Comparison of ENCODE assay signal across 8 mouse cellular contexts in genomic region chr6:32493557-32493956, GRCm38 (mm10).
A peak's percentile ranks its signal among the peaks of the same experiment; 100 is the strongest.
DNase-seq lines count a peak whose midpoint lies in the region; ATAC-seq and TF ChIP-seq lines count a peak whose summit lies in the region.

No protein-coding gene starts in this region.

- peaks cover 27% of the 10 kb centered on the region for H3K4me1 ChIP-seq in heart, postnatal 0 days (ENCODE audit: control insufficient read depth, insufficient read depth)
- peaks cover 29% of the 10 kb centered on the region for H3K4me1 ChIP-seq in limb, embryonic 14.5 days (ENCODE audit: control insufficient read depth, insufficient read depth, low read length)
- no peaks in the 10 kb centered on the region for H3K4me1 ChIP-seq in stomach, embryonic 16.5 days (ENCODE audit: control insufficient read depth, insufficient read depth, low read length)

- no peaks in the 10 kb centered on the region for H3K27me3 ChIP-seq in heart, postnatal 0 days (ENCODE audit: control insufficient read depth, insufficient read depth, low read length)
- H3K27me3 ChIP-seq in limb, embryonic 14.5 days (ENCODE audit: control insufficient read depth, insufficient read depth, low read length), result no peaks in the 10 kb centered on the region
- no peaks in the 10 kb centered on the region for H3K27me3 ChIP-seq in stomach, embryonic 16.5 days (ENCODE audit: control insufficient read depth, insufficient read depth, low read length)

- peak overlapping the region; percentile 17; the same call in 1 of the 2 replicates for H3K4me3 ChIP-seq in heart, postnatal 0 days (ENCODE audit: low read depth, low read length)
- no peak overlapping the region for H3K4me3 ChIP-seq in limb, embryonic 14.5 days (replicated peaks; ENCODE audit: low read length)
- no peak overlapping the region for H3K4me3 ChIP-seq in stomach, embryonic 16.5 days (replicated peaks; ENCODE audit: low read length)

- TF ChIP-seq POLR2A in limb, embryonic 14.5 days (IDR thresholded peaks at IDR 0.05; ENCODE audit: borderline replicate concordance, extremely low read depth, insufficient read depth, insufficient read length), result no peak

- TF ChIP-seq EP300 in heart, postnatal 0 days (IDR thresholded peaks at IDR 0.05; ENCODE audit: low read depth), result no peak

- TF ChIP-seq CTCF in heart, postnatal 0 days (IDR thresholded peaks at IDR 0.05; ENCODE audit: low read depth), result no peak

- peak overlapping the region; percentile 86 for H3K27ac ChIP-seq in heart, postnatal 0 days (ENCODE audit: low read depth)
- H3K27ac ChIP-seq in limb, embryonic 14.5 days (replicated peaks; ENCODE audit: low read depth, low read length), result no peak overlapping the region
- no peak overlapping the region for H3K27ac ChIP-seq in stomach, embryonic 16.5 days (ENCODE audit: low read length)

- peak; percentile 12 for DNase-seq in kidney, adult 11 months
- DNase-seq in kidney, adult 18-20 months, result no peak
- DNase-seq in heart, postnatal 0 days (ENCODE audit: low spot score), result peak; percentile 85
- no peak for DNase-seq in limb, embryonic 14.5 days (ENCODE audit: low spot score)
- DNase-seq in layer of hippocampus, adult 8-10 months (ENCODE audit: low spot score in 2 of 2), result no peak
- DNase-seq in urinary bladder, postnatal 10 days (ENCODE audit: low spot score), result no peak
- DNase-seq in cerebellum, adult 11-12 months, result no peak

- H3K4me2 ChIP-seq in heart, postnatal 0 days (ENCODE audit: low read depth, low read length), result peak overlapping the region; percentile 53
- no peak overlapping the region for H3K4me2 ChIP-seq in limb, embryonic 14.5 days (replicated peaks; ENCODE audit: low read depth, low read length, severe bottlenecking)
- no peak overlapping the region for H3K4me2 ChIP-seq in stomach, embryonic 16.5 days (ENCODE audit: low read depth, low read length)

- H3K9ac ChIP-seq in heart, postnatal 0 days (replicated peaks; ENCODE audit: low read depth, low read length), result peak overlapping the region; percentile 28; the same call in 1 of the 2 replicates
- no peak overlapping the region for H3K9ac ChIP-seq in limb, embryonic 14.5 days (ENCODE audit: low read depth, low read length, severe bottlenecking)
- H3K9ac ChIP-seq in stomach, embryonic 16.5 days (ENCODE audit: low read length), result no peak overlapping the region

- no peaks in the 10 kb centered on the region for H3K9me3 ChIP-seq in heart, postnatal 0 days (replicated peaks; ENCODE audit: control insufficient read depth, low read length)
- no peaks in the 10 kb centered on the region for H3K9me3 ChIP-seq in limb, embryonic 14.5 days (ENCODE audit: control insufficient read depth, low read length)
- H3K9me3 ChIP-seq in stomach, embryonic 16.5 days (replicated peaks; ENCODE audit: control insufficient read depth, low read length), result no peaks in the 10 kb centered on the region

- H3K36me3 ChIP-seq in heart, postnatal 0 days (replicated peaks; ENCODE audit: control insufficient read depth, insufficient read depth, low read length), result peaks cover 5% of the 10 kb centered on the region; the same call in 1 of the 2 replicates
- no peaks in the 10 kb centered on the region for H3K36me3 ChIP-seq in limb, embryonic 14.5 days (ENCODE audit: control insufficient read depth, insufficient read depth, low read length)
- no peaks in the 10 kb centered on the region for H3K36me3 ChIP-seq in stomach, embryonic 16.5 days (ENCODE audit: control insufficient read depth, insufficient read depth, low read length)

- ATAC-seq in heart, postnatal 0 days (ENCODE audit: insufficient read depth, low read depth), result peak; percentile 87
- 0 out of 2 replicates have a peak, but pooled peaks have one; percentile 42 for ATAC-seq in limb, embryonic 14.5 days (ENCODE audit: low FRiP score, low read depth)
- ATAC-seq in stomach, embryonic 16.5 days (ENCODE audit: insufficient read depth, low FRiP score), result peak; percentile 73

- WGBS in heart, postnatal 0 days, result 4% methylated on average over 5 of the region's 5 CpGs
- WGBS in limb, embryonic 14.5 days, result 23% methylated on average over 5 of the region's 5 CpGs
- 29% methylated on average over 5 of the region's 5 CpGs for WGBS in stomach, embryonic 16.5 days

Comparison
In these comparisons a context has a peak if more than half of its experiments do, and no peak if none do; other contexts are left out.
1. DNase-seq: peak in kidney, adult 11 months (single experiment) and heart, postnatal 0 days (single experiment); none in kidney, adult 18-20 months (single experiment), limb, embryonic 14.5 days (single experiment), layer of hippocampus, adult 8-10 months (0 of 2), urinary bladder, postnatal 10 days (single experiment) and cerebellum, adult 11-12 months (single experiment).
2. Peak in every context shown above with its lines, with median percentiles within 50 percentile points of each other: ATAC-seq.